ENCODE assay signal across 17 mouse cellular contexts in the genomic region with DNA sequence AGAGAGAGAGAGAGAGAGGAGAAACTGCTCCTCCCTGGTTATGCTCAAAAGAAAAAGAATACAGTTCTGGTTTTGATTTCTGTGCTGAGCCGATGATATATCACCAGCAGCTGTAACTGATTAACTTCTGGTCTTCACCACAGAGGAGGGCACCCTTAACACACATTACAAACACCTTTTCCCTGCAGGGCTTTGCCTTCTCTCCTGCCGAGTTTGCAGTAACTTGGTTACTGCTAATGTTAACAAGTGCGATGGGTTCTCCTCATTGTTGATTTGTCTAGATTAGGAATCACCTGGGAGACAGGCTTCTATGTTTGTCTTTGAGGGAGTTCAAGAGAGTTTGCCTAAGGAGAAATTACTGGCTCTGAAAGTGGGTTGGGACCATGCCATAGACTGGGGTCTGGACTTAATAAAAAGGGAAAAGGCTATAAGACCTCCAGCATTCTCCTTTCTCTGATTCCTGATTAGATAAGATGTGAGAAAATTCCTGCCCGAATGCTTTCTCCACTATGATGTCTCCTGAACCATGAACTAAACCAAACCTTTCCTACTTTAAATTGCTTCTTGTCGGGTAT.
DNase-seq lines count a peak whose midpoint lies in the region; ATAC-seq lines count a peak whose summit lies in the region.
"Had no signal": no experiment of that assay in that cellular context is flagged by ENCODE, and none has a peak within 500 bp of the region (broad histone marks: within the 10 kb centered on the region; RNA-seq: fewer than 3 reads in every experiment).

No protein-coding gene starts in this region.

- 52% methylated on average over 5 of the region's 5 CpGs for WGBS in kidney, embryonic 15.5 days
- 33% methylated on average over 5 of the region's 5 CpGs for WGBS in embryonic facial prominence, embryonic 11.5 days
- 24% methylated on average over 5 of the region's 5 CpGs for WGBS in limb, embryonic 13.5 days

- H3K4me2 ChIP-seq in kidney, embryonic 15.5 days: no peak overlapping the region
- no peak overlapping the region for H3K4me2 ChIP-seq in embryonic facial prominence, embryonic 11.5 days (ENCODE audit: low read depth, low read length)
- H3K4me2 ChIP-seq in limb, embryonic 13.5 days (replicated peaks): no peak overlapping the region
- H3K4me2 ChIP-seq: heart, embryonic 11.5 days; liver, embryonic 12.5 days had no signal

- no peaks in the 10 kb centered on the region for H3K36me3 ChIP-seq in kidney, embryonic 15.5 days
- H3K36me3 ChIP-seq in embryonic facial prominence, embryonic 11.5 days (replicated peaks; ENCODE audit: control insufficient read depth, insufficient read depth, low read depth, low read length): no peaks in the 10 kb centered on the region; the same call in 1 of the 2 replicates
- H3K36me3 ChIP-seq in limb, embryonic 13.5 days: no peaks in the 10 kb centered on the region
- H3K36me3 ChIP-seq: liver, embryonic 12.5 days had no signal

- no peak overlapping the region for H3K27ac ChIP-seq in kidney, embryonic 15.5 days
- no peak overlapping the region; the same call in 1 of the 2 replicates for H3K27ac ChIP-seq in embryonic facial prominence, embryonic 11.5 days (replicated peaks; ENCODE audit: low read depth, low read length)
- H3K27ac ChIP-seq in limb, embryonic 13.5 days: no peak overlapping the region
- H3K27ac ChIP-seq: liver, embryonic 12.5 days had no signal

- intact Hi-C loops in left cerebral cortex, postnatal 4 days (cut with DNase I): no loop called here

- no peaks in the 10 kb centered on the region for H3K4me1 ChIP-seq in kidney, embryonic 15.5 days
- no peaks in the 10 kb centered on the region for H3K4me1 ChIP-seq in embryonic facial prominence, embryonic 11.5 days (ENCODE audit: control insufficient read depth, insufficient read depth, low read length)
- peaks cover 30% of the 10 kb centered on the region for H3K4me1 ChIP-seq in limb, embryonic 13.5 days
- H3K4me1 ChIP-seq: liver, embryonic 12.5 days had no signal

- no peak for ATAC-seq in kidney, embryonic 15.5 days (replicated peaks; ENCODE audit: low FRiP score)
- peak; percentile 78; the same call in 1 of the 2 replicates for ATAC-seq in embryonic facial prominence, embryonic 11.5 days (replicated peaks; ENCODE audit: insufficient number of reproducible peaks, low FRiP score, low TSS enrichment, low read depth)
- ATAC-seq in limb, embryonic 13.5 days (ENCODE audit: low FRiP score, low read depth): peak; percentile 38; the same call in 1 of the 2 replicates
- ATAC-seq: inflammation-experienced regulatory T-cells, adult 6 months; liver, embryonic 12.5 days had no signal

- H3K9me3 ChIP-seq in kidney, embryonic 15.5 days (replicated peaks): no peaks in the 10 kb centered on the region
- H3K9me3 ChIP-seq in embryonic facial prominence, embryonic 11.5 days (replicated peaks; ENCODE audit: control insufficient read depth, low read length): no peaks in the 10 kb centered on the region
- H3K9me3 ChIP-seq in limb, embryonic 13.5 days: no peaks in the 10 kb centered on the region
- H3K9me3 ChIP-seq: liver, embryonic 12.5 days had no signal

- H3K4me3 ChIP-seq in kidney, embryonic 15.5 days (replicated peaks): no peak overlapping the region
- no peak overlapping the region for H3K4me3 ChIP-seq in embryonic facial prominence, embryonic 11.5 days (ENCODE audit: low read depth, low read length)
- no peak overlapping the region for H3K4me3 ChIP-seq in limb, embryonic 13.5 days
- H3K4me3 ChIP-seq: liver, embryonic 12.5 days had no signal

- no peaks in the 10 kb centered on the region for H3K27me3 ChIP-seq in kidney, embryonic 15.5 days
- H3K27me3 ChIP-seq in embryonic facial prominence, embryonic 11.5 days (ENCODE audit: control insufficient read depth, insufficient read depth, low read length): no peaks in the 10 kb centered on the region
- no peaks in the 10 kb centered on the region for H3K27me3 ChIP-seq in limb, embryonic 13.5 days
- H3K27me3 ChIP-seq: liver, embryonic 12.5 days had no signal

- H3K9ac ChIP-seq in kidney, embryonic 15.5 days: no peak overlapping the region
- H3K9ac ChIP-seq in embryonic facial prominence, embryonic 11.5 days (replicated peaks; ENCODE audit: low read length): no peak overlapping the region
- no peak overlapping the region for H3K9ac ChIP-seq in limb, embryonic 13.5 days
- H3K9ac ChIP-seq: liver, embryonic 12.5 days had no signal

- DNase-seq in embryo, embryonic 10 days (ENCODE audit: low spot score): peak; percentile 54
- DNase-seq in embryo, embryonic 9.5 days (ENCODE audit: extremely low spot score): no peak
- DNase-seq in kidney, postnatal 36 days: peak; percentile 6 to 18
- peak; percentile 87 for DNase-seq in embryonic facial prominence, embryonic 11.5 days (ENCODE audit: low spot score)
- DNase-seq in left cerebral cortex, postnatal 4 days: no peak
- DNase-seq in adrenal gland, adult 18-20 months (ENCODE audit: low spot score in 2 of 2): no peak
- DNase-seq: adrenal gland, postnatal 14 days; cerebellum, adult 18-20 months; heart, postnatal 4 days; kidney, postnatal 4 days; midbrain, embryonic 14.5 days; thymus, adult 2 months had no signal

Comparison
In these comparisons a context has a peak if more than half of its experiments do, and no peak if none do; other contexts are left out.
1. DNase-seq: peak in embryo, embryonic 10 days (single experiment), kidney, postnatal 36 days (2 of 2) and embryonic facial prominence, embryonic 11.5 days (single experiment); none in embryo, embryonic 9.5 days (single experiment), left cerebral cortex, postnatal 4 days (single experiment) and adrenal gland, adult 18-20 months (0 of 2).